Mouse (Mus musculus): ENCODE results near the gene Atp6v0a2.

DNA sequence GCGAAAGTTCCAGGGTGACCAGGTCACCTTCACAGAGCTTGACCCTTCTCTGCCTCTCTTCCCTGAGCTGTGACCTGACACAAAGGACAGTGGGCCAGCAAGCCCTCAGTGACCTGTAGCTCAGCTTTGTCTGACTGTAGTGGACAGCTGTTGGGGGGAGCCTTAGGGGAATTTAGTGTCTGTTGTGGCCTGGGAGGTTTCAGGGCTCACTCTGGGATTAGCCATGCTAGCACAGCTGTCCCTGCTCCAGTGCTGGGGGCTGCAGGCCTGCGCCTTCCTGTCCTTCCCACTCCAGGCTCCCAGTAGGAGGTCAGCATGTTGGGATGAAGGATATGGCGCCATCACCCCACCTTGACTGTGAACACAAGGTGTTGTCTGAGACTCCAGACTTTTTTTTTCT lies 7.8 kb downstream of the Atp6v0a2 start:
- TF ChIP-seq CTCF (IDR thresholded peaks at IDR 0.05; ENCODE audit: insufficient read depth, low read depth, low read length) (no peak), POLR2A (IDR thresholded peaks at IDR 0.05; ENCODE audit: insufficient read depth, low read depth, low read length) (no peak)

All from olfactory bulb, adult 2 months (tissue).